Mouse (Mus musculus) stomach, embryonic 14.5 days (tissue): Measurements from ENCODE around the gene Hist1h2ae. TPM values are rescaled to one million over a fixed set of nuclear protein-coding genes. Genes with fewer than 3 reads are reported as not detected.
"Not testable (repeated sequence)": the region's sequence is repeated elsewhere in the genome, so short reads cannot be mapped to it uniquely, and the experiment has no call there.

Experiments used
- ATAC-seq: fragments of 200-750 bp; cut with Nextera tagmentation; 2 replicates; pipeline ENCODE4 v1.8.0; 2017; ENCODE audit warnings: low read depth, moderate TSS enrichment; ENCODE audit not compliant: insufficient number of reproducible peaks, insufficient read depth, low FRiP score
- H3K27ac ChIP-seq: fragments of 300-500 bp; sonication (generic); 2 replicates; pipeline ENCODE4 v1.5.1; 2014; ENCODE audit warnings: mild to moderate bottlenecking, low read length, moderate library complexity, mixed read lengths
- H3K27me3 ChIP-seq: fragments of 300-500 bp; sonication (generic); 2 replicates; pipeline ENCODE4 v1.6.1; 2014; ENCODE audit warnings: low read length, control low read depth, mixed read lengths; ENCODE audit not compliant: control insufficient read depth, insufficient read depth
- H3K36me3 ChIP-seq: fragments of 300-500 bp; sonication (generic); 2 replicates; pipeline ENCODE4 v1.6.1; 2014; ENCODE audit warnings: mild to moderate bottlenecking, control low read depth, low read length, moderate library complexity, mixed read lengths; ENCODE audit not compliant: control insufficient read depth, insufficient read depth
- H3K4me1 ChIP-seq: fragments of 300-500 bp; sonication (generic); 2 replicates; pipeline ENCODE4 v1.6.1; 2014; ENCODE audit warnings: low read length, control low read depth, mixed read lengths; ENCODE audit not compliant: control insufficient read depth, insufficient read depth
- H3K4me2 ChIP-seq: fragments of 300-500 bp; sonication (generic); replicated peaks from 2 replicates; pipeline ENCODE4 v1.6.1; 2014; ENCODE audit warnings: low read depth, low read length, control low read depth
- H3K4me3 ChIP-seq: fragments of 300-500 bp; sonication (generic); 2 replicates; pipeline ENCODE4 v1.5.1; 2014; ENCODE audit warnings: low read depth, low read length, control low read depth
- H3K9ac ChIP-seq: fragments of 300-500 bp; sonication (generic); replicated peaks from 2 replicates; pipeline ENCODE4 v1.6.1; 2014; ENCODE audit warnings: low read depth, mild to moderate bottlenecking, control low read depth, low read length, moderate library complexity, mixed read lengths
- H3K9me3 ChIP-seq: fragments of 300-500 bp; sonication (generic); 2 replicates; pipeline ENCODE4 v1.6.1; 2016; ENCODE audit warnings: low read depth, low read length, control low read depth; ENCODE audit not compliant: control insufficient read depth
- WGBS: fragments of 180-500 bp; shearing (Covaris S2); extraction: QIAGEN DNeasy Blood & Tissue Kit; methylation state at CpG from one replicate; pipeline ENCODE4 v1.1.7; 2014; 5-methylcytosine and 5-hydroxymethylcytosine counted together
- polyA plus RNA-seq: library from polyadenylated mRNA; unstranded; fragments of >200 nt; fragmentation: Nextera tagmentation; extraction: Ambion mirVana; gene quantifications from 2 replicates; pipeline ENCODE4 v1.2.1, GENCODE M21; 2014

The Hist1h2ae gene
- polyA plus RNA-seq, 1 experiment from 2014 or later, result 109 TPM

DNA sequence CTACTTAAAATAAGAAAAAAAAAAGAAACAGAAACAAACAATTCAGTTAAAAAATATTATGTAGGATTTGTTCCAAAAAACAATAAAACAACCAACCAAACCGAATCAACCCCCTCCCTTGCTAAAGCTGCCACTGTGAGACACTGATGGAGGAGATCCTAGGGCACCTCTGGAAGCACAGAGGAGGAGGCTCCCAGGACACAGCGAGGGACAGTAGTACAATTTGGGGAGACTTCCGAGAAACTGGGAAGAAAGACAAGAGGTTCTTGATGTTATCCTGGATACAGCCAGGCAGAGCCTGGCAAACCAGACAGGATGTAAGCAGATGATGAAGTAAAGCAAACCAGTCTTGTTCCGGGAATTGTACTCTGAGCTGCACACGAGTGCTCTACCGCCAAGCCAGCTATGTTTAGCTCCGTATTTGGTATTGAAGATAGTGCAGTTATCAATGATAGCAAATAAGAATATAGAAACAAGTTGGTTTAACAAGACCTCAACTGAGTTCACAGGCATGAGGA, 32.2 kb upstream of the Hist1h2ae start:
- no peaks in the 10 kb centered on the region for H3K4me1 ChIP-seq
- no peak overlapping the region for H3K4me3 ChIP-seq
- H3K9me3 ChIP-seq, result no peaks in the 10 kb centered on the region
- no peak overlapping the region for H3K4me2 ChIP-seq
- WGBS, result 73% methylated on average over 7 of the region's 7 CpGs
- no peak overlapping the region for H3K9ac ChIP-seq
- no peaks in the 10 kb centered on the region for H3K36me3 ChIP-seq
- no peak overlapping the region for H3K27ac ChIP-seq
- H3K27me3 ChIP-seq, result no peaks in the 10 kb centered on the region
- ATAC-seq, result no peak

DNA sequence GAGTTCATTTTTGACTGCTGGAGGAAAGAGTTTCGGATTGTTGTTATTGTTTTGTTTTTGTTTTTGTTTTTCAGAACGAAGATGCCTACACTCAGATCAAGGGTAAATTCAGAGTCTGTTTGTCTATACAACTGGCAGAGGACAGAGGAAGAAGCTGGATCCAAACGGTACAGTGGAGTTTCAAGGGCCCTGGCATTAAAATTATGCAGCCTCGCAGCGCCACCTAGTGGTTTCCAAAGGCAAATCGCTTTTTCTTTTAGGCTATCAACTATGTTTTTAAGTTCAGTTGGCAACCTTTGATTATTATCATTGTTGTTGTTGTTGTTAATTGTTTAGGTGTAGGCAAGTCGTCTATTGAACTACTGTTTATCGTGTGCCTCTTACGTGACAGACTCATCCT, 26.9 kb upstream of the Hist1h2ae start:
- H3K27me3 ChIP-seq, result no peaks in the 10 kb centered on the region
- no peak overlapping the region for H3K9ac ChIP-seq
- no peaks in the 10 kb centered on the region for H3K9me3 ChIP-seq
- H3K4me3 ChIP-seq, result no peak overlapping the region
- no peaks in the 10 kb centered on the region for H3K4me1 ChIP-seq
- no peaks in the 10 kb centered on the region for H3K36me3 ChIP-seq
- no peak overlapping the region for H3K27ac ChIP-seq
- ATAC-seq, result no peak
- H3K4me2 ChIP-seq, result no peak overlapping the region
- WGBS, result 7% methylated on average over 9 of the region's 9 CpGs

DNA sequence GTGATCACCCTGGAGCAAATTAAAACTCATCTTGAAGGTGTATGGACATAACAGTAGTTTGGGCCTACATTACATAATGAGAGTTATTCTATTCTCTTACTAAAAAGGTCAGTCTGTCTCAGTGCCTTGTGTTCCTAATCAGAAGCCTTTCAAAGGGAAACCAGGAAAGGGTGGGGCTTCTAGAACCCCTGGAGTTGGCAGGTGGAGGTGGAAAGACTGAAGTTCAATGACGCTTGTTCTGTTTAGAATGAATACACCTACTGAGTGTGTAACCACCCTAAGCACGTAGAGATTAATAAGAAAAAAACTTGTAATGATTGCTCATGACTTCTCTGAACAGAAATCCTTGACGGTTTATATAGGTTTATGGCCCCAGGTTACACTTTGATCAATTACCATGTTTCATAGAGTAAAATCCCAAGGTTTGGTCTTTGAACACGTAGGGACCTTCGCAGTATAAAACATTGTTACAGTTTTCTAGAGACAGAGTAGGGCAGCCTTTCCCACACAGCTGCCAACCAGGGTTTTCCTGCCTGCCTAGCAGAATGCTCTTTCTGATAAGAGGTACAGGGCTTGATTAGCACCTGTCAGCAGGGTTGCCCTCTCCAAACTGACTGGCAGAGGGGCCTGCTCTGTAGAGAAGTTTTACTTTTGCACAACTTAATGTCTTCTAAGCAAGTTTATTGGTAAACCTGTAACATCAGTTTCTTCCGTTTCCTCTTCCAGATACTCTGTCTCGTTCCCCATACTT, 24.8 kb upstream of the Hist1h2ae start:
- H3K27ac ChIP-seq, result no peak overlapping the region
- ATAC-seq, result no peak

DNA sequence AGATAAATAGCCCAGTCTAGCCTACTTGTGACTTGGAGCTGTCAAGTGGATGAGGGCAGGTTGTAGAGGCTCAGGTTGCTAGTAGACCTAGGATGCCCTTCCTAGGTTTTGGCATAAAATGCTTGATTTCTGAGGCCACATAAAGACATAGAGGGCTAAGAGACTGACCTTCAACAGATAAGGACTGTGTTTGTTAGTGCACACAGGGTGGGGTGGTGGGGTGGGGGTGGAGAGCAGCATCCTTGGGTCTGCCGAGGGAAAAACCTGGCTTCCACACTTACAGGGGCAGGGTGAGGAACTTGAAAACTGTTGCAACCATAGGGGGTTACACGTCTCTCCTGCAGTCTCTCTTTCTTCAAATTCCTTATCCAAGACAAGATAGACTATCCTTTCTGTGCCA, 24.2 kb upstream of the Hist1h2ae start:
- H3K27ac ChIP-seq, result no peak overlapping the region
- no peak overlapping the region for H3K4me3 ChIP-seq
- WGBS, result 76% methylated on average over 2 of the region's 2 CpGs

More for the DNA sequence above, 24.8 kb upstream of the Hist1h2ae start:
- WGBS, result 81% methylated on average over 7 of the region's 7 CpGs
- no peak overlapping the region for H3K4me3 ChIP-seq
- no peaks in the 10 kb centered on the region for H3K4me1 ChIP-seq
- no peaks in the 10 kb centered on the region for H3K9me3 ChIP-seq
- H3K9ac ChIP-seq, result no peak overlapping the region
- H3K36me3 ChIP-seq, result no peaks in the 10 kb centered on the region
- H3K27me3 ChIP-seq, result no peaks in the 10 kb centered on the region
- no peak overlapping the region for H3K4me2 ChIP-seq

DNA sequence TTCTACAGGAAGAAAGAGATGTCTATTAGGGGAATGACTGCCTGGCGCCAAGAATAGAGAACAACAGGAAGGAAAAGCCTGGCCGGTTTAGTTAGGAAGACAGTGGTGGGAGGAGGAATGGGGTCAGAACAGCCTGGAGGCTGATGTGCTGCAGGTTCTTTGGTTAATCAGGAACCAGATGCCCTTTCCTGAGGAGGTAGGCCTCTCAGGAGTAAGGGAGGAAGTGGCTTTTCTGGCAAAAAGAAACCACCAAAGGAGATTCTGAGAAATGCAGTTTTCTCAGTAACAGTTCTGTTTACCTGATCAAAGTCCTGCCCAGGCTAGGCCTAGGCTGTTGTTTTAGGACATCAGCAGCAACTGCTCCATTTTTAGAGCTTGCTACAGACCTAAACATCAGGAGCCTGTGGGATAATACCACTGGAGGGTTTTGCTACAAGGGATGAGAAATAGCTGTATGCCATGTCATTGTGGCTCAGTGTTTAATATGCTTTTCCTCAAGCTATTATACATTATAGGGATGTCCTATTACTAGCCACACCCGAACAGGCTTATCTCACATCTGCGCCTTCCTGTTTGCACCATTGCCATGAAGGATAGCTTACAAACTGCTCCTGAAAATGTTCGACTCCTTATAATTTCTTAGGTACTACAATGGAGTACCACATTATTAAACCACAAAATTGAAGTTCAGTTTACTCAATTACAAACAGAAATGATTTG, 22.2 kb upstream of the Hist1h2ae start:
- H3K36me3 ChIP-seq, result no peaks in the 10 kb centered on the region
- ATAC-seq, result no peak
- H3K27me3 ChIP-seq, result no peaks in the 10 kb centered on the region
- no peak overlapping the region for H3K4me3 ChIP-seq
- H3K4me1 ChIP-seq, result no peaks in the 10 kb centered on the region
- no peak overlapping the region for H3K4me2 ChIP-seq
- H3K9ac ChIP-seq, result no peak overlapping the region
- WGBS, result 61% methylated on average over 5 of the region's 5 CpGs
- no peaks in the 10 kb centered on the region for H3K9me3 ChIP-seq
- peak overlapping the region; percentile 41; the same call in 1 of the 2 replicates for H3K27ac ChIP-seq

More for the DNA sequence above, 24.2 kb upstream of the Hist1h2ae start:
- H3K9me3 ChIP-seq, result no peaks in the 10 kb centered on the region
- H3K4me2 ChIP-seq, result no peak overlapping the region
- ATAC-seq, result no peak
- no peaks in the 10 kb centered on the region for H3K27me3 ChIP-seq
- no peaks in the 10 kb centered on the region for H3K4me1 ChIP-seq
- no peak overlapping the region for H3K9ac ChIP-seq
- H3K36me3 ChIP-seq, result no peaks in the 10 kb centered on the region

DNA sequence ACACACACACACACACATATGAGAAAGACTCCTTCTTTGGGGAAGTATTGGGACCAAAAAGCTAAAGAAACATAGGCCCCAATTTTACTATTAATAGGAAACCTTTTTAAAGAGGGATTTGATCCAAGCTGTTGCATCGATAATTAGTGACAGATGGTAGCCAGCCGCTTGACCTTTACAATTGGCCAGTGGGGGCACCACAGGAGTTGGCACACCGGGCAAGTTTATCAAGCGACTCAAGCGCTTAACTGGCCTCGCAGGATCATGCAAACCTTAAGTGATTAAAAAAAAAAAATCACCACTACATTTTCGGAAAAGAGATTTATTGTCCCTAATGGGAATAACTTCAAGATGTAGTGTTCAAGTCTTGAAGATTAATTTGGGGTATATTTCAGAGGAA, 21.6 kb upstream of the Hist1h2ae start:
- ATAC-seq, result no peak
- WGBS, result 82% methylated on average over 7 of the region's 7 CpGs
- Histone ChIP-seq H3K9me3 (no peaks in the 10 kb centered on the region), H3K4me3 (no peak overlapping the region), H3K4me2 (no peak overlapping the region), H3K9ac (no peak overlapping the region), H3K27ac (no peak overlapping the region; the same call in 1 of the 2 replicates), H3K27me3 (no peaks in the 10 kb centered on the region), H3K4me1 (no peaks in the 10 kb centered on the region), H3K36me3 (no peaks in the 10 kb centered on the region)

DNA sequence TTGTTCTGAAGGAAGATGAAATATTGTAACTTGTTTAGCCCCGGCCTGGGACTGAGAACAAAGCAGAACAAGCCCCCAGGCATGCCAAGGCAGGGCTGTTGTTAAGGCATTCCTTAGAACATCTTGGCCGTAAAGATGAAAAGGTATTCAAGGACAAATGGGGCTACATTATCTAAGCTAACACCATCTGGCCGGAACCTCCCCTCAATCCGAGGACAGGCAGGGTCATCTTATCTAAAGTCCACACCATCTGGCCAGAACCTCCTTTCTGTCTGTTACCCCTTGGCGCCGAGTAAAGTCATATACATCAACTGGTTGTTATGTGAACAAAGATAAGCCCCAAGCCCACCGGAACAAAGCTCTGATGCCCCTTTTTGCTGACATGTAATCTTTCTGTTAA, 20.9 kb upstream of the Hist1h2ae start:
- WGBS, result 85% methylated on average over 7 of the region's 7 CpGs
- not testable (repeated sequence) for H3K27me3 ChIP-seq, H3K9me3 ChIP-seq, H3K27ac ChIP-seq, H3K9ac ChIP-seq, H3K4me1 ChIP-seq, H3K4me2 ChIP-seq, H3K36me3 ChIP-seq, H3K4me3 ChIP-seq, ATAC-seq

DNA sequence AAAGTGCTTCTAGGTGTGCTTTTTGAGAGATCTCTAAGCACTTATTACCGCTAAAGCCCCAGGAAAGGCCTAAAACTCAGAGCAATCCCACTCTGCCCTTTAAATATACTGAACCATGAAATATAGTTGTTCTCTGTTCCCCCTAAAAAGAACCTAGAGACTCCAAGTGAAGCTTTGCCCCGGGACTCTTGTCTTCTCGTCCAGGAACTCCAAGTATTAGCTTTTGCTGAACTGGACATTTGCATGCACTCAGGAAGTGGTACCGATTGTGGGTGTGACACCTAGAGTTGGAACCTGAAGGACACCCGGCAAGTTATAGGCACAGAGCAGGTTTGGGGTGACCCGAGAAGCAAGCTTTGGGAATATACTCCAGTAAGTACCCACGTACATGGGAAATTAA, 20.2 kb upstream of the Hist1h2ae start:
- WGBS, result 92% methylated on average over 7 of the region's 7 CpGs
- no peak overlapping the region for H3K4me3 ChIP-seq
- ATAC-seq, result no peak

More for the DNA sequence above, 20.2 kb upstream of the Hist1h2ae start:
- Histone ChIP-seq H3K4me1 (no peaks in the 10 kb centered on the region), H3K36me3 (no peaks in the 10 kb centered on the region), H3K27me3 (no peaks in the 10 kb centered on the region), H3K9me3 (no peaks in the 10 kb centered on the region), H3K4me2 (no peak overlapping the region), H3K27ac (no peak overlapping the region), H3K9ac (no peak overlapping the region)
